Mouse (Mus musculus): ENCODE data around the gene Mettl3. TPM values are rescaled to one million over a fixed set of nuclear protein-coding genes. Genes with fewer than 3 reads are reported as not detected.

Mettl3 gene
- polyA plus RNA-seq, 1 experiment from 2014 or later = 37.0 TPM

GRCm38 (mm10) chr14:52325890-52326289, 21.0 kb upstream of the Mettl3 start:
- no peak for DNase-seq (ENCODE audit: low spot score)
- ATAC-seq (replicated peaks; ENCODE audit: low FRiP score, low TSS enrichment, low read depth) = no peak
- Histone ChIP-seq H3K27ac (ENCODE audit: low read depth) (no peak overlapping the region), H3K4me3 (ENCODE audit: low read depth, low read length) (no peak overlapping the region), H3K4me2 (ENCODE audit: low read length) (no peak overlapping the region), H3K9me3 (ENCODE audit: control insufficient read depth, low read length) (no peaks in the 10 kb centered on the region), H3K36me3 (ENCODE audit: control insufficient read depth, insufficient read depth, low read length) (no peaks in the 10 kb centered on the region), H3K27me3 (replicated peaks; ENCODE audit: control insufficient read depth, insufficient read depth, low read length) (peaks cover 39% of the 10 kb centered on the region), H3K9ac (ENCODE audit: low read length) (no peak overlapping the region), H3K4me1 (replicated peaks; ENCODE audit: control insufficient read depth, insufficient read depth, low read length) (no peaks in the 10 kb centered on the region)
- WGBS = 14% methylated on average over 4 of the region's 4 CpGs

GRCm38 (mm10) chr14:52319361-52319760, 14.4 kb upstream of the Mettl3 start:
- Histone ChIP-seq H3K4me3 (ENCODE audit: low read depth, low read length) (no peak overlapping the region), H3K9ac (ENCODE audit: low read length) (no peak overlapping the region), H3K4me1 (replicated peaks; ENCODE audit: control insufficient read depth, insufficient read depth, low read length) (peaks cover 7% of the 10 kb centered on the region; the same call in 1 of the 2 replicates), H3K27me3 (replicated peaks; ENCODE audit: control insufficient read depth, insufficient read depth, low read length) (0 out of 2 replicates have a peak, but pooled peaks cover 3% of the 10 kb centered on the region), H3K27ac (ENCODE audit: low read depth) (no peak overlapping the region), H3K36me3 (ENCODE audit: control insufficient read depth, insufficient read depth, low read length) (peaks cover 2% of the 10 kb centered on the region), H3K9me3 (ENCODE audit: control insufficient read depth, low read length) (no peaks in the 10 kb centered on the region), H3K4me2 (ENCODE audit: low read length) (no peak overlapping the region)
- 60% methylated on average over 6 of the region's 6 CpGs for WGBS
- DNase-seq (ENCODE audit: low spot score) (no peak), ATAC-seq (replicated peaks; ENCODE audit: low FRiP score, low TSS enrichment, low read depth) (no peak)

- H3K9ac ChIP-seq (ENCODE audit: low read length) = peak overlapping the region; percentile 86
- ATAC-seq (replicated peaks; ENCODE audit: low FRiP score, low TSS enrichment, low read depth) (peak; percentile 75), DNase-seq (ENCODE audit: low spot score) (peak; percentile 79)
- WGBS = 11% methylated on average over 16 of the region's 16 CpGs
- peak overlapping the region; percentile 72 for H3K4me2 ChIP-seq (ENCODE audit: low read length)
- peak overlapping the region; percentile 89 for H3K27ac ChIP-seq (ENCODE audit: low read depth)
- H3K36me3 ChIP-seq (ENCODE audit: control insufficient read depth, insufficient read depth, low read length) = peaks cover 30% of the 10 kb centered on the region
- peak overlapping the region; percentile 80 for H3K4me3 ChIP-seq (ENCODE audit: low read depth, low read length)
- H3K4me1 ChIP-seq (replicated peaks; ENCODE audit: control insufficient read depth, insufficient read depth, low read length) = peaks cover 10% of the 10 kb centered on the region; the same call in 1 of the 2 replicates
- no peaks in the 10 kb centered on the region for H3K27me3 ChIP-seq (replicated peaks; ENCODE audit: control insufficient read depth, insufficient read depth, low read length)
- H3K9me3 ChIP-seq (ENCODE audit: control insufficient read depth, low read length) = no peaks in the 10 kb centered on the region
These were observed 11.7 kb upstream of the Mettl3 start for GRCm38 (mm10) chr14:52316441-52317225.

- ATAC-seq (replicated peaks; ENCODE audit: low FRiP score, low TSS enrichment, low read depth) = peak; percentile 84
- peak overlapping the region; percentile 89 for H3K27ac ChIP-seq (ENCODE audit: low read depth)
These were observed 11.0 kb upstream of the Mettl3 start for GRCm38 (mm10) chr14:52315792-52316440.

GRCm38 (mm10) chr14:52315283-52315780, 10.4 kb upstream of the Mettl3 start:
- Histone ChIP-seq H3K9me3 (ENCODE audit: control insufficient read depth, low read length) (no peaks in the 10 kb centered on the region), H3K9ac (ENCODE audit: low read length) (peak overlapping the region; percentile 86), H3K27ac (ENCODE audit: low read depth) (peak overlapping the region; percentile 89), H3K4me2 (ENCODE audit: low read length) (peak overlapping the region; percentile 72), H3K27me3 (replicated peaks; ENCODE audit: control insufficient read depth, insufficient read depth, low read length) (no peaks in the 10 kb centered on the region), H3K4me1 (replicated peaks; ENCODE audit: control insufficient read depth, insufficient read depth, low read length) (peaks cover 13% of the 10 kb centered on the region; the same call in 1 of the 2 replicates), H3K4me3 (ENCODE audit: low read depth, low read length) (peak overlapping the region; percentile 80), H3K36me3 (ENCODE audit: control insufficient read depth, insufficient read depth, low read length) (peaks cover 31% of the 10 kb centered on the region)
- DNase-seq (ENCODE audit: low spot score) (no peak), ATAC-seq (replicated peaks; ENCODE audit: low FRiP score, low TSS enrichment, low read depth) (peak; percentile 7; the same call in 1 of the 2 replicates)
- 5% methylated on average over 17 of the region's 17 CpGs for WGBS

More at GRCm38 (mm10) chr14:52315792-52316440, 11.0 kb upstream of the Mettl3 start:
- peak overlapping the region; percentile 86 for H3K9ac ChIP-seq (ENCODE audit: low read length)
- peak overlapping the region; percentile 72 for H3K4me2 ChIP-seq (ENCODE audit: low read length)
- peak; percentile 90 for DNase-seq (ENCODE audit: low spot score)
- under 1% methylated on average over 34 of the region's 41 CpGs for WGBS
- peak overlapping the region; percentile 80 for H3K4me3 ChIP-seq (ENCODE audit: low read depth, low read length)
- peaks cover 13% of the 10 kb centered on the region; the same call in 1 of the 2 replicates for H3K4me1 ChIP-seq (replicated peaks; ENCODE audit: control insufficient read depth, insufficient read depth, low read length)
- peaks cover 31% of the 10 kb centered on the region for H3K36me3 ChIP-seq (ENCODE audit: control insufficient read depth, insufficient read depth, low read length)
- H3K27me3 ChIP-seq (replicated peaks; ENCODE audit: control insufficient read depth, insufficient read depth, low read length) = no peaks in the 10 kb centered on the region
- H3K9me3 ChIP-seq (ENCODE audit: control insufficient read depth, low read length) = no peaks in the 10 kb centered on the region

GRCm38 (mm10) chr14:52314808-52315150, 9.9 kb upstream of the Mettl3 start:
- Histone ChIP-seq H3K4me1 (replicated peaks; ENCODE audit: control insufficient read depth, insufficient read depth, low read length) (peaks cover 13% of the 10 kb centered on the region; the same call in 1 of the 2 replicates), H3K4me3 (ENCODE audit: low read depth, low read length) (peak overlapping the region; percentile 80; the same call in 1 of the 2 replicates), H3K9ac (ENCODE audit: low read length) (no peak overlapping the region), H3K4me2 (ENCODE audit: low read length) (peak overlapping the region; percentile 72), H3K9me3 (ENCODE audit: control insufficient read depth, low read length) (no peaks in the 10 kb centered on the region), H3K27ac (ENCODE audit: low read depth) (no peak overlapping the region), H3K36me3 (ENCODE audit: control insufficient read depth, insufficient read depth, low read length) (peaks cover 31% of the 10 kb centered on the region), H3K27me3 (replicated peaks; ENCODE audit: control insufficient read depth, insufficient read depth, low read length) (no peaks in the 10 kb centered on the region)
- WGBS = 44% methylated on average over 8 of the region's 8 CpGs
- 0 out of 2 replicates have a peak, but pooled peaks have one; percentile 24 for ATAC-seq (replicated peaks; ENCODE audit: low FRiP score, low TSS enrichment, low read depth)
- no peak for DNase-seq (ENCODE audit: low spot score)

GRCm38 (mm10) chr14:52313931-52314807, 9.2 kb upstream of the Mettl3 start:
- ATAC-seq (replicated peaks; ENCODE audit: low FRiP score, low TSS enrichment, low read depth) (no peak), DNase-seq (ENCODE audit: low spot score) (no peak)
- Histone ChIP-seq H3K27ac (ENCODE audit: low read depth) (no peak overlapping the region), H3K4me3 (ENCODE audit: low read depth, low read length) (peak overlapping the region; percentile 80; the same call in 1 of the 2 replicates), H3K36me3 (ENCODE audit: control insufficient read depth, insufficient read depth, low read length) (peaks cover 31% of the 10 kb centered on the region), H3K9ac (ENCODE audit: low read length) (no peak overlapping the region), H3K9me3 (ENCODE audit: control insufficient read depth, low read length) (no peaks in the 10 kb centered on the region), H3K4me1 (replicated peaks; ENCODE audit: control insufficient read depth, insufficient read depth, low read length) (peaks cover 13% of the 10 kb centered on the region; the same call in 1 of the 2 replicates), H3K4me2 (ENCODE audit: low read length) (no peak overlapping the region), H3K27me3 (replicated peaks; ENCODE audit: control insufficient read depth, insufficient read depth, low read length) (no peaks in the 10 kb centered on the region)
- WGBS = 83% methylated on average over 26 of the region's 26 CpGs

GRCm38 (mm10) chr14:52310906-52311305, 6.0 kb upstream of the Mettl3 start:
- ATAC-seq (replicated peaks; ENCODE audit: low FRiP score, low TSS enrichment, low read depth) (no peak), DNase-seq (ENCODE audit: low spot score) (no peak)
- H3K4me3 ChIP-seq (ENCODE audit: low read depth, low read length) = no peak overlapping the region
- no peak overlapping the region for H3K9ac ChIP-seq (ENCODE audit: low read length)
- peaks cover 34% of the 10 kb centered on the region for H3K36me3 ChIP-seq (ENCODE audit: control insufficient read depth, insufficient read depth, low read length)
- no peaks in the 10 kb centered on the region for H3K27me3 ChIP-seq (replicated peaks; ENCODE audit: control insufficient read depth, insufficient read depth, low read length)
- H3K27ac ChIP-seq (ENCODE audit: low read depth) = no peak overlapping the region
- no peak overlapping the region for H3K4me2 ChIP-seq (ENCODE audit: low read length)
- 86% methylated on average over 2 of the region's 2 CpGs for WGBS
- H3K4me1 ChIP-seq (replicated peaks; ENCODE audit: control insufficient read depth, insufficient read depth, low read length) = peaks cover 9% of the 10 kb centered on the region; the same call in 1 of the 2 replicates
- no peaks in the 10 kb centered on the region for H3K9me3 ChIP-seq (ENCODE audit: control insufficient read depth, low read length)
